Mouse (Mus musculus) kidney, postnatal 25 days (tissue): ENCODE measurements at regions not wholly inside any gene's neighbourhood (a gene's known extent, or its start where the extent isn't known, plus 50 kb on each side); places are given as distances from the start of the nearest gene placed in this dataset.
A peak's percentile ranks its signal among the peaks of the same experiment; 100 is the strongest.

Experiments used
- DNase-seq, 2 experiments: peaks; one replicate each; pipeline ENCODE4 v3.0.0; 2021; ENCODE audit warnings: mixed read lengths in 2 of 2

GRCm38 (mm10) chr8:56202342-56202741, 92.0 kb upstream of the Hpgd start:
- no peak for DNase-seq

GRCm38 (mm10) chr8:56211922-56212635, 82.3 kb upstream of the Hpgd start:
- no peak for DNase-seq

GRCm38 (mm10) chr8:56218837-56219236, 75.5 kb upstream of the Hpgd start:
- no peak for DNase-seq

- peak; percentile 31 to 33 for DNase-seq
Observed at GRCm38 (mm10) chr8:56219391-56219790, 75.0 kb upstream of the Hpgd start.

GRCm38 (mm10) chr8:56223010-56223409, 71.4 kb upstream of the Hpgd start:
- no peak for DNase-seq

GRCm38 (mm10) chr8:56230645-56231330, 63.6 kb upstream of the Hpgd start:
- DNase-seq: no peak

GRCm38 (mm10) chr8:56231930-56232329, 62.5 kb upstream of the Hpgd start:
- DNase-seq: peak; percentile 46 to 71

- DNase-seq: peak; percentile 22 to 32
Observed at GRCm38 (mm10) chr8:56232552-56232951, 61.8 kb upstream of the Hpgd start.

GRCm38 (mm10) chr8:56233816-56234215, 60.6 kb upstream of the Hpgd start:
- DNase-seq: no peak

GRCm38 (mm10) chr8:56234238-56234637, 60.1 kb upstream of the Hpgd start:
- no peak for DNase-seq

- DNase-seq: no peak
Observed at GRCm38 (mm10) chr8:56243330-56243729, 51.1 kb upstream of the Hpgd start.
